Mouse (Mus musculus) E14TG2a.4 (cell line): ENCODE data around the gene Fkbp11.

Experiments
- CTCF ChIP-seq: conservative IDR thresholded peaks from 2 replicates; pipeline ENCODE4 v1.5.1; 2014; ENCODE audit warnings: low read length
- NANOG ChIP-seq: IDR thresholded peaks from 2 replicates; pipeline ENCODE4 v1.6.1; 2014; ENCODE audit warnings: borderline replicate concordance, low read length, mixed read lengths
- POU5F1 ChIP-seq: IDR thresholded peaks from 2 replicates; pipeline ENCODE4 v1.6.1; 2014; ENCODE audit warnings: low read length, borderline replicate concordance

GRCm38 (mm10) chr15:98726079-98726478 is 1.9 kb downstream of the Fkbp11 start:
- no peak for TF ChIP-seq CTCF
- no peak for TF ChIP-seq NANOG
- no peak for TF ChIP-seq POU5F1
